Mouse (Mus musculus) urinary bladder, postnatal 4 days (tissue): ENCODE data around the gene Ptprb.

Experiments
- DNase-seq, 2 experiments: peaks; one replicate each; pipeline ENCODE4 v3.0.0; 2021 to 2022; ENCODE audit warnings: low spot score in 2 of 2

Ptprb gene

GRCm38 (mm10) chr10:116275280-116275679 lies at the start of gene Ptprb:
Gene Ptprb (plus strand): TSS chr10:116275523.
- no peak for DNase-seq

- no peak for DNase-seq
Measured at GRCm38 (mm10) chr10:116235299-116235698, 40.0 kb upstream of the Ptprb start.

GRCm38 (mm10) chr10:116242200-116242599 lies 33.1 kb upstream of the Ptprb start:
- DNase-seq: no peak

DNA sequence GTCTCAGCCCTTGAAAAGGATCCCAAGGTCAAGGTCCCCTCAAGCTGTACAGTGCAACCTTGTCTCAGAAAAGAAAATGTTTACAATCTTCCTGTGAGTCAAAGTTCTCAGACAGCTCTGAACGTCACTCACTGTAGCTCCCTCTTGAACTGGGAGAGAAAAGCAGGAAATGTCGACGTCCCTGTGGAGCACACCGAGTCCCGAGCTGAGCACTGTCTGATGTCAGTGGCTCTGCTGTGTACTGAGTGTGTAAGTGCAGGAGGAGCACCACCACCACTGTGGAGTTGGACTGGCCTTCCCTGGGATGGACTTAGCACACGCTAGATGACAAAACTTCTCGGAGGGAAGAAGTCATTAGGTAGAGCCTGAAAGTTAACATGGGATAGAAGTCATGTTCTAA lies 31.9 kb upstream of the Ptprb start:
- DNase-seq: no peak

- DNase-seq: no peak
Measured at GRCm38 (mm10) chr10:116245632-116246031, 29.7 kb upstream of the Ptprb start.

DNA sequence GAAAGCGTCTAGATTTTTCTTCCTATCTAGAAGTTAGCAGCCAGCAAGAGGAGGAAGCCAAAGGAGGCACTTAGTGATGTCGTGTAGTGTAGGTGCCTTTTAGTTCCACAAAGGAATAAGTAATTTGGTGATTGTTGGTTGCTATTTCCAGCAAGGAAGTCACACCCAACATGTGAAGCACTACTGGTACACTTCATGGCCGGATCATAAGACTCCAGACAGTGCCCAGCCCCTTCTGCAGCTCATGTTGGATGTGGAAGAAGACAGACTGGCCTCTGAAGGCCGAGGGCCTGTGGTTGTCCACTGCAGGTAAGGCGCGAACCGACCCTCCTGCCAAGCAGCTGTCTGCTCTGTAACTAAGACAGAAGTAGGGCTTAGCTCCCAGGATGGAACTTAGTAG lies 22.7 kb upstream of the Ptprb start:
- DNase-seq: no peak

- DNase-seq: no peak
Measured at GRCm38 (mm10) chr10:116253972-116254371, 21.4 kb upstream of the Ptprb start.

DNA sequence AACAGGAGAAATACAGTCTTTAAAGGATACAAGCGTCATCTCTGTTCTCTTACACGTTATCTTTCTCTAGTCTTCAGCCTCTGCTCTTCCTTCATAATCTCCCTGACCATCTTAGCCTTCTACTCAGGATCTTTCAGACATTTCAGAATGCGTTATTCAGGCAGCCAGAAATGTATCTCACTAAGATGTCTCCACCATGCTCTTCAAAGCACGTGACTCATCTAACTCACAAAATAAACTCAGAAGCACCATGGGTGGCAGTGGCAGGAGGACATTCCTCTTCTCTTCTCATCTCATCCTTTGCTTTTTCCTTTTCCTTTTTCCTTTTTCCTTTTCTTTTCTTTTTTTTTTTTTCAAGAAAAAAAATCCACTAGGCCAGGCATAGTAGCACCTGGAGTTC lies 16.0 kb upstream of the Ptprb start:
- DNase-seq: no peak

- no peak for DNase-seq
Measured at GRCm38 (mm10) chr10:116260658-116261433, 14.5 kb upstream of the Ptprb start.

DNA sequence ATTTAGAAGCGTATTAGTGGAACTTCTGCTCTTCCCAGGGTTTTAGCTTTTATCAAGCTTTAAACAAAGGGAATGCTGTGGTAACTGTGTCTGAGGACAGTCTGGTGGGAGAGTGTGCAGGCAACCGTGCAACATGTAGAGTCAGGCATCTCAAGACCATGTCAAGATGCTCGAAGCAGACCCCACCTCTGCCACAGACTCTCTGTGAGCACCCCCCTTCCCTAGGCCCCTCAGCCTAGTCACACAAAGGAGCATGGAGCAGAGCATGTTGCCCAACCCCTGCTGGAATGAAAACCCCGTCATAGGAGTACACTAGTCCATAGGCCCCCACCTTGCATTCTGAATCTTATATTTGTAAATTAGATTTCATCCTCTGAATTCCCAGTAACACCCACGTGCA lies 13.8 kb upstream of the Ptprb start:
- no peak for DNase-seq

GRCm38 (mm10) chr10:116264521-116264920 lies 10.8 kb upstream of the Ptprb start:
- no peak for DNase-seq

- DNase-seq: no peak
Measured at GRCm38 (mm10) chr10:116266561-116267433, 8.5 kb upstream of the Ptprb start.

DNA sequence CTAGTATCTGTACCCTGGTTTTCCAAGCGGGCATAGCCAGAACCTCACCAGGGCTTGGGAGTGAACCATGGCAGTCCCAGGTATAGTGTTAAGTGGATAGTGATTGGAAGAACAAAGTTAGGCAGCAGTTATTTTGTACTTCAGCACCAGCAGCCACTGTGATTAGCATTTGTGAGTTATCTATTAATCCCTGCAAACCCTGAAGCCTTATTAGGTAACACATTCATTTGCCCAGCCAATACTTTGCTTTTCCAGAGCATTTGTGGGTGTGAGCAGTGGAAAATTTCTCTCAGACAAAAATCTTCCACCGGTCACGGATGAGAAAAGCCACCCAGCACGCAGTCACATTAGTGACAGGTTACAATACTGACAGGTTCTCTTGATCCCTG lies 7.9 kb upstream of the Ptprb start:
- DNase-seq: no peak

DNA sequence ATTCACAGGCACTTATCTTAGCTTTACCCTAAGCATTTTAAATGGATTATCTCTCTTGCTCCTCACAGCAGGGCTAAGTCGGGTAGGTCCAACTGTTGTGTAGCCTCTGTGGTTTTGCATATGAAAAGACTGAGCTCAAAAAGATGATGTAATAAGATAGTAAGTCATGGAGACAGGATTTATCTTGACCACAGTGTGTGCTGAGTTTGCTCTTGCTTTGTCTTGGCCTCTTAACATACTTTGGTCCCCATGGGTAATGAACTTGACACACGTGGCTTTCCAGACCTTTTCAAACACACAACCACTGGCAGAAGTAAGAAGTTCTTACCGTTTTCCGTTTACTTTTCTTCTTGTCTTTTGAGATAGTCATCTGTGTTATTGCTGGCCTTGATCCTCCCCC lies 7.0 kb upstream of the Ptprb start:
- no peak for DNase-seq

DNA sequence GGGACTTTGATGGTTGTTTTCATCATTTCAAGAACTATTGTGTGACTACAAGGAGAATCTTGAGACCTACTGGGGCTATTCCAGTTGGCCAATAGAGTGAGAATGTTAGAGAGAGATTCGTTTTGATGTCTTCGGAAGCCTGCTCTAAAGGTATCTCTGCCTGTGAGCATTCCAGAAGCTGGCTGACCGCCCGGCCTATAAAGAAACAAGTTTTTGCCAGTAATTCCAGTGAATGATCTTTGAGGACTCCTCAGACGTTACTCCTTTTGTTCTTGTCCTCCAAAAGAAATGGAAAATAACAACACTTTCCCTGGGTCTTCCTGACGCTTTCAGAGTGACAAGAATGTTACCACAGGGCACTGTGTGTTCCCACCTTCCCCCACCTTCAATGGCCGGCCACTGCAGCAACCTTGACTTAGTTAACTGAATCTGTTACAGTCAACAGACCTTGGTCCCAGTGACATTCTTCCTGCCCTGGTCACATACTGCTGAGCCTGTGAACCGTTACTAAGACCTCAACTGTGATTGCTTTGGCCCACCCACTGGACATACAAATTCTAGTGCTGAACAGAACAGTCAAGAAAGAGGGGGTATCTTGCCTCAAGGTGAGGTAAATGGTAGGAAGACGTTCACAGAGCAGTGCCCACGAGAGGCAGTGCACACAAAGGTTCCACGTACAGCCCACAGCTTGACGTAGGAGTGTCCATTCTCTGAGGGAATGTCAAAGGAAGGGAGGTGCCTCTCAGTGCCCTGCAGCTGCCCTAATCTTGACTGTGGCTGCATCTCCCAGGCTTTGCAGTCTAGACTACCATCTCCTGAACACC lies 4.5 kb upstream of the Ptprb start:
- DNase-seq: no peak

DNA sequence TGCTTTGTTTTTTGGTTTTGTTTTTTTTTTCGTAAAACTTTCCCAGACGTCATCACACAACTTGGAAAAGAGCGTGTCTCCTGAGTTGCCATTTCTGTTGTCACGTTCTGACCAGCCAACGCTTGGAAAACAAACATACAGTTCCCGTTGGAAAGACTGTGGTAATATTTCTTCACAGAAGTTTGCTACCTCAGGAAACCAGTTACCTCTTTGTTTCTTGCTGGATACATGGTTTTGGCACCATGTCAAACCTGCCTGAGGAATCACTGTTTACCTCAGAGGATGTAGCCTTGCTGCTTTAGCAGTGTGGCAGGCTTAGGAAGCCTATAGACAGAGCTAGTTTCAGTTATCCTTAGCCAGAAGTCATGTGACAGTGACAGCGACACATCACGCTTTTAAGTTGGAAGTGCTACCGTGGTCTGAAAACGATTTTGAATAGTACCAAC lies 3.8 kb upstream of the Ptprb start:
- DNase-seq: no peak

- no peak for DNase-seq
Measured at GRCm38 (mm10) chr10:116272156-116272555, 3.2 kb upstream of the Ptprb start.

GRCm38 (mm10) chr10:116286697-116287344 lies 11.5 kb downstream of the Ptprb start:
- no peak for DNase-seq

DNA sequence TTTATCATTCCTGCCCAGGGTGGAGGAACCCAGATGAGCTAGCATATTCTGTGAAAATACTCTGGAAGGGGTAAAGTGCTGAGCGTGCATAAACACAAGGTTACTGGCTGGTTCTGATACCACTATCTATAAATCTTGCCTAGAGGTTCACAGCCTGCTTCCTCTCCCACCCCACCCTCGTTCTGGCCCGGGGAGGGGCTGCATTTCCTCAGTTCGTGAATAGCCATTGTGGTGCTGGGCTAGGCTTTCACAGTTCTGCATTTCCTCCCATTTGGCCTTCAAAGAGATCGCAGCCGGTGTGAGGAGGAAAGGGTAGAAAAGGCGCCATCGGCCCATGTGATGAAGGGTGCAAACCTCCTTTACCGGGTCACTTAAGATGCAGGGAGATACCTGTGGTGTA lies 12.8 kb downstream of the Ptprb start:
- peak in 1 of 2 experiments; percentile 16 for DNase-seq

- no peak for DNase-seq
Measured at GRCm38 (mm10) chr10:116290483-116290882, 15.2 kb downstream of the Ptprb start.

DNA sequence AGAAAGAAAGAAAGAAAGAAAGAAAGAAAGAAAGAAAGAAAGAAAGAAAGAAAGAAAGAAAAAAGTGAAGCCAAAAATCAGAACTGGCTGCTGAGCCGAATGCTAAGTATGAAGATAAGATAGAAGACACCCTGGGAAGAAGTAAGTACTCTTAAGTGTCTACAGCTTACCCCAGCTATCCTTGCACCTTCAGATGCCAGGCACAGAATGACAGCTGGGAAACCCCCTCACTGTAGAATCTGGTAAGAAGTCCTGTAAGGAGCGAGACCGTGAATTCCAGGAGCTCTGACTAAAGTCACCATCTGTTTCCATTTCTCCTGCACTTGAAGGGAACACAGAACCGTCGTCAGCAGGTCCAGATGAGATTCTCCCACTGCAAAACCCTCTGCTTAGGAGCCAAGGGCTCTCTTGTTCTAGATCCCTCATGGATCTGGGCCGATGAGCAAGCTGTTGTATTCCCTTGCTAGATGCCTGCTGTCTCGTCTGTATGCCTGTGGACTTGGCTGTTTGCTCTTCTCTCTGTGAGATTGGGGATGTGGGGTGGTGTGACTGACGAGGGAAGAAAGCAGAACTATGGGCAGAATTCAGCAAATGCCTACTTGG lies 15.9 kb downstream of the Ptprb start:
- DNase-seq: no peak
